Mouse (Mus musculus): ENCODE data around the gene Accsl. TPM values are rescaled to one million over a fixed set of nuclear protein-coding genes. Genes with fewer than 3 reads are reported as not detected.

Gene Accsl
- total and polyA plus RNA-seq, 3 experiments, result 0.30 to 0.63 TPM; not detected in 1

DNA sequence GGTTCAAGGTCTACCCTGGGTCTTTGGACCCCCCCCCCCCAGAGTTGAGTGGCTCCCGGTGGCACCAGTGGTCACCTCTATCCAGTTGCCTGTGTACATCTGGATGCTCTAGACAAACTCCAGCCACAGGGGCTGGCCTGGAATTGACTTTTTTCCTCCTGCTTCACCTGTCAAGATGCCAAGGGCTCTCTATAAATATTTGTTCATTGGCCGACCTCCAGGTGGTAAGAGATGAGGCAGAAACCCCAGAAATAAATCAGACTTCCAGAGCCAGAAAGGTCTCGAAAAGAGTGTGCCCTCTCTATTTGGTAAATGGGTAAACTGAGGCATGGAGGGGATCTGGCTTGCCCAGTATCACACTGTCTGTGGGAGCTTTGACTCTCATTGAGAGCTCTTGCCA lies 12.0 kb upstream of the Accsl start:
- in situ Hi-C loops (cut with MboI; ENCODE audit: low pct_ligation_motif_present, low pct_unique_long_range_greater_than_20kb, low sequenced_read_pairs), result no loop called here
- Histone ChIP-seq H3K4me2 (ENCODE audit: insufficient read depth, low read depth, poor library complexity, severe bottlenecking) (no peak overlapping the region), H3K4me3 (replicated peaks in 1 of 3; ENCODE audit: low read depth in 2 of 3, low read length in 2 of 3, poor library complexity in 1 of 3) (no peak overlapping the region), H3K79me2 (replicated peaks; ENCODE audit: control insufficient read depth, extremely low read depth, insufficient read depth, poor library complexity, severe bottlenecking) (no peaks in the 10 kb centered on the region), H3K36me3 (replicated peaks in 1 of 2; ENCODE audit: control insufficient read depth in 1 of 2, insufficient read depth in 1 of 2, low read length in 1 of 2) (no peaks in the 10 kb centered on the region), H3K27ac (ENCODE audit: insufficient read depth, low read depth) (no peak overlapping the region), H3K9ac (ENCODE audit: insufficient read depth, low read depth) (no peak overlapping the region), H3K9me3 (replicated peaks; ENCODE audit: low read length) (no peaks in the 10 kb centered on the region), H3K27me3 (replicated peaks) (no peaks in the 10 kb centered on the region), H3K4me1 (ENCODE audit: control insufficient read depth in 1 of 2, insufficient read depth in 2 of 2) (peaks cover 2 to 28% of the 10 kb centered on the region in 2 experiments; a peak in 2 of 4 replicates)
- DNase-seq (ENCODE audit: extremely low read depth), result no peak
- TF ChIP-seq CHD2 (IDR thresholded peaks at IDR 0.05; ENCODE audit: low read length) (no peak), EP300 (IDR thresholded peaks at IDR 0.05; ENCODE audit: low read length) (no peak), IRF4 (IDR thresholded peaks at IDR 0.05; ENCODE audit: low read depth, low read length) (no peak)
- dilution Hi-C loops (cut with MboI; ENCODE audit: extremely low pct_ligation_motif_present, extremely low pct_unique_long_range_greater_than_20kb, low sequenced_read_pairs), result no loop called here

DNA sequence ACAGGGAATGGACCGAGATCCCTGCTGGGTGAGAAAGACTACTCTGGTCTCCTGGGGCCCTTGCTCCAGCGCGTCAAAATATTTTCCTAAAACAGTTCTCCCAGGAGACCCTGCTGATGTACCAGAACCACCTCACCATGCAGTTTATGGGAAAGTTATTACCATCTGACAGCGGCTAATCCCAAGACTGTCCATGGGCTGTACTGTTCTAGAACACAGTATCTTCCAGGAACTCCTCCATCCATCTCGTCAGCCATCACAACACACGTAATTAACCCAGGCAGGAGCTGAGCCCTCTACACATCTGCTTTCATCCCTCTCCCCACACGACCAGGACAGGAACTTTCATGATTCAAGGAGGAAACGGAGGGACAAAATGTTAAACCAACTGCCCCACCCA lies 11.5 kb upstream of the Accsl start:
- no peak for DNase-seq (ENCODE audit: extremely low read depth)
- Histone ChIP-seq H3K27me3 (replicated peaks) (no peaks in the 10 kb centered on the region), H3K27ac (ENCODE audit: insufficient read depth, low read depth) (no peak overlapping the region), H3K9me3 (replicated peaks; ENCODE audit: low read length) (no peaks in the 10 kb centered on the region), H3K79me2 (replicated peaks; ENCODE audit: control insufficient read depth, extremely low read depth, insufficient read depth, poor library complexity, severe bottlenecking) (no peaks in the 10 kb centered on the region), H3K4me1 (ENCODE audit: control insufficient read depth in 1 of 2, insufficient read depth in 2 of 2) (peaks cover 5 to 28% of the 10 kb centered on the region in 2 experiments; a peak in 3 of 4 replicates), H3K4me3 (replicated peaks in 1 of 3; ENCODE audit: low read depth in 2 of 3, low read length in 2 of 3, poor library complexity in 1 of 3) (no peak overlapping the region), H3K36me3 (replicated peaks in 1 of 2; ENCODE audit: control insufficient read depth in 1 of 2, insufficient read depth in 1 of 2, low read length in 1 of 2) (no peaks in the 10 kb centered on the region), H3K9ac (ENCODE audit: insufficient read depth, low read depth) (no peak overlapping the region), H3K4me2 (ENCODE audit: insufficient read depth, low read depth, poor library complexity, severe bottlenecking) (no peak overlapping the region)
- in situ Hi-C loops (cut with MboI; ENCODE audit: low pct_ligation_motif_present, low pct_unique_long_range_greater_than_20kb, low sequenced_read_pairs), result no loop called here
- dilution Hi-C loops (cut with MboI; ENCODE audit: extremely low pct_ligation_motif_present, extremely low pct_unique_long_range_greater_than_20kb, low sequenced_read_pairs), result no loop called here
- TF ChIP-seq RAD21 (IDR thresholded peaks at IDR 0.05; ENCODE audit: low read depth, low read length) (no peak), TCF12 (IDR thresholded peaks at IDR 0.05; ENCODE audit: low read depth, low read length) (no peak), MXI1 (IDR thresholded peaks at IDR 0.05; ENCODE audit: low read depth, low read length) (no peak), RCOR1 (conservative IDR thresholded peaks at IDR 0.05; ENCODE audit: low read depth, low read length) (no peak), JUND (conservative IDR thresholded peaks at IDR 0.05; ENCODE audit: low read depth, low read length) (no peak), CHD1 (IDR thresholded peaks at IDR 0.05; ENCODE audit: low read depth, low read length) (no peak), MYC (IDR thresholded peaks at IDR 0.05; ENCODE audit: low read depth, low read length) (no peak), TBP (conservative IDR thresholded peaks at IDR 0.05; ENCODE audit: low read depth, low read length) (no peak), E2F4 (IDR thresholded peaks at IDR 0.05; ENCODE audit: insufficient replicate concordance, low read depth, low read length) (no peak), MAZ (IDR thresholded peaks at IDR 0.05; ENCODE audit: low read depth, low read length) (no peak), PAX5 (IDR thresholded peaks at IDR 0.05; ENCODE audit: low read length) (no peak), KAT2A (IDR thresholded peaks at IDR 0.05; ENCODE audit: insufficient replicate concordance, low read length) (no peak), BHLHE40 (IDR thresholded peaks at IDR 0.05; ENCODE audit: low read depth, low read length) (no peak), USF1 (IDR thresholded peaks at IDR 0.05; ENCODE audit: low read depth, low read length) (no peak), MEF2A (IDR thresholded peaks at IDR 0.05; ENCODE audit: borderline replicate concordance, low read depth, low read length) (no peak), CHD2 (IDR thresholded peaks at IDR 0.05; ENCODE audit: low read length) (no peak)
